Mouse (Mus musculus): ENCODE measurements at regions not wholly inside any gene's neighbourhood (a gene's known extent, or its start where the extent isn't known, plus 50 kb on each side); places are given as distances from the start of the nearest gene placed in this dataset.

- in situ Hi-C loops (cut with MboI; ENCODE audit: low pct_unique_long_range_greater_than_20kb in 1 of 2, low sequenced_read_pairs in 2 of 2, unreplicated experiment in 1 of 2): no loop called here
Observed at GRCm38 (mm10) chr16:5829071-5829470, 56.1 kb upstream of the Rbfox1 start.

- in situ Hi-C loops (cut with MboI; ENCODE audit: low pct_unique_long_range_greater_than_20kb in 1 of 2, low sequenced_read_pairs in 2 of 2, unreplicated experiment in 1 of 2): no loop called here
Observed at GRCm38 (mm10) chr16:5823316-5823715, 61.8 kb upstream of the Rbfox1 start.

GRCm38 (mm10) chr16:5817166-5817565 is 68.0 kb upstream of the Rbfox1 start:
- in situ Hi-C loops (cut with MboI; ENCODE audit: low pct_unique_long_range_greater_than_20kb in 1 of 2, low sequenced_read_pairs in 2 of 2, unreplicated experiment in 1 of 2): no loop called here

- in situ Hi-C loops (cut with MboI; ENCODE audit: low pct_unique_long_range_greater_than_20kb in 1 of 2, low sequenced_read_pairs in 2 of 2, unreplicated experiment in 1 of 2): no loop called here
Observed at GRCm38 (mm10) chr16:5812245-5812820, 72.8 kb upstream of the Rbfox1 start.

GRCm38 (mm10) chr16:5811654-5811992 is 73.5 kb upstream of the Rbfox1 start:
- in situ Hi-C loops (cut with MboI; ENCODE audit: low pct_unique_long_range_greater_than_20kb in 1 of 2, low sequenced_read_pairs in 2 of 2, unreplicated experiment in 1 of 2): no loop called here

GRCm38 (mm10) chr16:5810986-5811653 is 74.0 kb upstream of the Rbfox1 start:
- in situ Hi-C loops (cut with MboI; ENCODE audit: low pct_unique_long_range_greater_than_20kb in 1 of 2, low sequenced_read_pairs in 2 of 2, unreplicated experiment in 1 of 2): no loop called here

- in situ Hi-C loops (cut with MboI; ENCODE audit: low pct_unique_long_range_greater_than_20kb in 1 of 2, low sequenced_read_pairs in 2 of 2, unreplicated experiment in 1 of 2): no loop called here
Observed at GRCm38 (mm10) chr16:5798188-5798587, 87.0 kb upstream of the Rbfox1 start.

GRCm38 (mm10) chr16:5792216-5792615 is 92.9 kb upstream of the Rbfox1 start:
- in situ Hi-C loops (cut with MboI; ENCODE audit: low pct_unique_long_range_greater_than_20kb in 1 of 2, low sequenced_read_pairs in 2 of 2, unreplicated experiment in 1 of 2): no loop called here

GRCm38 (mm10) chr16:5790161-5790560 is 95.0 kb upstream of the Rbfox1 start:
- in situ Hi-C loops (cut with MboI; ENCODE audit: low pct_unique_long_range_greater_than_20kb in 1 of 2, low sequenced_read_pairs in 2 of 2, unreplicated experiment in 1 of 2): no loop called here

- in situ Hi-C loops (cut with MboI; ENCODE audit: low pct_unique_long_range_greater_than_20kb in 1 of 2, low sequenced_read_pairs in 2 of 2, unreplicated experiment in 1 of 2): no loop called here
Observed at GRCm38 (mm10) chr16:5787206-5787605, 97.9 kb upstream of the Rbfox1 start.

- in situ Hi-C loops (cut with MboI; ENCODE audit: low pct_unique_long_range_greater_than_20kb in 1 of 2, low sequenced_read_pairs in 2 of 2, unreplicated experiment in 1 of 2): no loop called here
Observed at GRCm38 (mm10) chr16:5766771-5767421, 118.3 kb upstream of the Rbfox1 start.

- in situ Hi-C loops (cut with MboI; ENCODE audit: low pct_unique_long_range_greater_than_20kb in 1 of 2, low sequenced_read_pairs in 2 of 2, unreplicated experiment in 1 of 2): no loop called here
Observed at GRCm38 (mm10) chr16:5765143-5765542, 120.0 kb upstream of the Rbfox1 start.

GRCm38 (mm10) chr16:5760821-5761220 is 124.3 kb upstream of the Rbfox1 start:
- in situ Hi-C loops (cut with MboI; ENCODE audit: low pct_unique_long_range_greater_than_20kb in 1 of 2, low sequenced_read_pairs in 2 of 2, unreplicated experiment in 1 of 2): no loop called here

- in situ Hi-C loops (cut with MboI; ENCODE audit: low pct_unique_long_range_greater_than_20kb in 1 of 2, low sequenced_read_pairs in 2 of 2, unreplicated experiment in 1 of 2): no loop called here
Observed at GRCm38 (mm10) chr16:5759021-5759420, 126.1 kb upstream of the Rbfox1 start.

- in situ Hi-C loops (cut with MboI; ENCODE audit: low pct_unique_long_range_greater_than_20kb in 1 of 2, low sequenced_read_pairs in 2 of 2, unreplicated experiment in 1 of 2): no loop called here
Observed at GRCm38 (mm10) chr16:5742716-5743507, 142.2 kb upstream of the Rbfox1 start.

GRCm38 (mm10) chr16:5740776-5741175 is 144.4 kb upstream of the Rbfox1 start:
- in situ Hi-C loops (cut with MboI; ENCODE audit: low pct_unique_long_range_greater_than_20kb in 1 of 2, low sequenced_read_pairs in 2 of 2, unreplicated experiment in 1 of 2): no loop called here

GRCm38 (mm10) chr16:5733608-5734007 is 151.5 kb upstream of the Rbfox1 start:
- in situ Hi-C loops (cut with MboI; ENCODE audit: low pct_unique_long_range_greater_than_20kb in 1 of 2, low sequenced_read_pairs in 2 of 2, unreplicated experiment in 1 of 2): no loop called here

GRCm38 (mm10) chr16:5722506-5722905 is 162.6 kb upstream of the Rbfox1 start:
- in situ Hi-C loops (cut with MboI; ENCODE audit: low pct_unique_long_range_greater_than_20kb in 1 of 2, low sequenced_read_pairs in 2 of 2, unreplicated experiment in 1 of 2): no loop called here

GRCm38 (mm10) chr16:5713476-5713875 is 171.7 kb upstream of the Rbfox1 start:
- in situ Hi-C loops (cut with MboI; ENCODE audit: low pct_unique_long_range_greater_than_20kb in 1 of 2, low sequenced_read_pairs in 2 of 2, unreplicated experiment in 1 of 2): no loop called here

Measured in mouse embryonic stem cell (cell line).